Mouse (Mus musculus) left cerebral cortex, adult 11 months (tissue): ENCODE results near the gene Foxk1.

ENCODE experiments used
- DNase-seq: peaks from one replicate; pipeline ENCODE4 v3.0.0; 2022; ENCODE audit warnings: low spot score

Foxk1 gene

GRCm38 (mm10) chr5:142387716-142388115, 13.6 kb upstream of the Foxk1 start:
- no peak for DNase-seq

- no peak for DNase-seq
Observed at GRCm38 (mm10) chr5:142391691-142392090, 9.6 kb upstream of the Foxk1 start.

GRCm38 (mm10) chr5:142394602-142395252, 6.6 kb upstream of the Foxk1 start:
- DNase-seq, result no peak

GRCm38 (mm10) chr5:142395909-142396308, 5.4 kb upstream of the Foxk1 start:
- DNase-seq, result no peak

- no peak for DNase-seq
Observed at GRCm38 (mm10) chr5:142400181-142400883, 965 bp upstream of the Foxk1 start.

- DNase-seq, result no peak
Observed at GRCm38 (mm10) chr5:142401641-142402625, 636 bp downstream of the Foxk1 start.

GRCm38 (mm10) chr5:142403694-142404093, 2.4 kb downstream of the Foxk1 start:
- DNase-seq, result no peak

- no peak for DNase-seq
Observed at GRCm38 (mm10) chr5:142404307-142404706, 3.0 kb downstream of the Foxk1 start.

GRCm38 (mm10) chr5:142405426-142405825, 4.1 kb downstream of the Foxk1 start:
- peak; percentile 57 for DNase-seq

GRCm38 (mm10) chr5:142406401-142406800, 5.1 kb downstream of the Foxk1 start:
- DNase-seq, result no peak

- no peak for DNase-seq
Observed at GRCm38 (mm10) chr5:142406937-142407336, 5.6 kb downstream of the Foxk1 start.

- DNase-seq, result no peak
Observed at GRCm38 (mm10) chr5:142407381-142407780, 6.1 kb downstream of the Foxk1 start.

GRCm38 (mm10) chr5:142409169-142409568, 7.9 kb downstream of the Foxk1 start:
- no peak for DNase-seq

GRCm38 (mm10) chr5:142410348-142410747, 9.1 kb downstream of the Foxk1 start:
- DNase-seq, result no peak

GRCm38 (mm10) chr5:142412678-142413385, 11.5 kb downstream of the Foxk1 start:
- DNase-seq, result no peak

- no peak for DNase-seq
Observed at GRCm38 (mm10) chr5:142413723-142414445, 12.6 kb downstream of the Foxk1 start.

- DNase-seq, result no peak
Observed at GRCm38 (mm10) chr5:142415401-142415800, 14.1 kb downstream of the Foxk1 start.

- DNase-seq, result no peak
Observed at GRCm38 (mm10) chr5:142416070-142416775, 14.9 kb downstream of the Foxk1 start.

- DNase-seq, result no peak
Observed at GRCm38 (mm10) chr5:142417104-142417503, 15.8 kb downstream of the Foxk1 start.

GRCm38 (mm10) chr5:142417876-142418275, 16.6 kb downstream of the Foxk1 start:
- no peak for DNase-seq

- no peak for DNase-seq
Observed at GRCm38 (mm10) chr5:142418419-142418818, 17.1 kb downstream of the Foxk1 start.
